Mouse (Mus musculus): ENCODE measurements around the gene Pex1. TPM values are rescaled to one million over a fixed set of nuclear protein-coding genes. Genes with fewer than 3 reads are reported as not detected.
"Not testable (repeated sequence)": the region's sequence is repeated elsewhere in the genome, so short reads cannot be mapped to it uniquely, and the experiment has no call there.

The Pex1 gene
- total and polyA plus RNA-seq, 3 experiments, result 6.3 to 19.4 TPM; not detected in 1

DNA sequence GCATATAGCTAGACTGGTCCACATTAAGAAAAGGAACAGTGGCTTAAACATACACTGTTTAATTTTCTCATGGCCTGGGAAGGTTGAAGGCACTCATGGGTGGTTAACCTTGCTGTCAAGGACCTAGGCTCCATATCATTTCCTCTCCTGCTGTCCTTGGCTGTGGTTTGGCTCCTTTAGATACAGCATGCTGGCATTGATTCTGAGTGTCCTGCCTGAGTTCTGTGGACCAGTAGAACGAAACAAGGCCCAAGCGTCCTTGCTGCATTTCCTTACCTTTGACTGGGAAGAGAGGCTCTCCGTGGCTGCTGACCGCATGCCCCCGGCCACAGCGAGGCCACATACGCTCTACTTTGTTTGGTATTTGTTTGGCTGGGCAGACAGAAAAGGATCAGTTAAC, 13.4 kb downstream of the Pex1 start:
- no peaks in the 10 kb centered on the region for H3K9me3 ChIP-seq (replicated peaks; ENCODE audit: insufficient read depth, low read length)
- H3K4me1 ChIP-seq (ENCODE audit: control insufficient read depth in 1 of 2, insufficient read depth in 2 of 2, low read length in 2 of 2), result no peaks in the 10 kb centered on the region
- peaks cover 0 to 1% of the 10 kb centered on the region in 2 experiments; a peak in 1 of 4 replicates for H3K36me3 ChIP-seq (ENCODE audit: control insufficient read depth in 1 of 2, insufficient read depth in 2 of 2, low read length in 2 of 2)
- H3K4me3 ChIP-seq (ENCODE audit: control insufficient read depth in 1 of 2, insufficient read depth in 1 of 2, low read depth in 2 of 2, low read length in 2 of 2), result no peak overlapping the region
- H3K9ac ChIP-seq (ENCODE audit: control insufficient read depth, low read depth, low read length, poor library complexity, severe bottlenecking), result no peak overlapping the region
- TF ChIP-seq TBP (IDR thresholded peaks at IDR 0.05; ENCODE audit: low read depth, low read length), result no peak
- TF ChIP-seq ZMIZ1 (IDR thresholded peaks at IDR 0.05; ENCODE audit: low read depth, low read length), result no peak
- no peak for TF ChIP-seq POLR2AphosphoS5 (IDR thresholded peaks at IDR 0.05; ENCODE audit: borderline replicate concordance, low read depth, low read length)
- TF ChIP-seq CTCF (IDR thresholded peaks at IDR 0.05 in 2 of 3, conservative IDR thresholded peaks at IDR 0.05 in 1 of 3; ENCODE audit: control insufficient read depth in 1 of 3, insufficient read depth in 1 of 3, low read depth in 2 of 3, low read length in 3 of 3, poor library complexity in 1 of 3, severe bottlenecking in 1 of 3), result no peak
- no peaks in the 10 kb centered on the region for H3K79me2 ChIP-seq (ENCODE audit: control insufficient read depth, insufficient read depth, low read length, poor library complexity)
- no peaks in the 10 kb centered on the region for H3K27me3 ChIP-seq (ENCODE audit: control insufficient read depth in 1 of 2, insufficient read depth in 2 of 2, low read length in 2 of 2)
- no peak overlapping the region for H3K27ac ChIP-seq (ENCODE audit: control insufficient read depth, low read depth, low read length)
- DNase-seq (ENCODE audit: low read depth, low spot score), result no peak

DNA sequence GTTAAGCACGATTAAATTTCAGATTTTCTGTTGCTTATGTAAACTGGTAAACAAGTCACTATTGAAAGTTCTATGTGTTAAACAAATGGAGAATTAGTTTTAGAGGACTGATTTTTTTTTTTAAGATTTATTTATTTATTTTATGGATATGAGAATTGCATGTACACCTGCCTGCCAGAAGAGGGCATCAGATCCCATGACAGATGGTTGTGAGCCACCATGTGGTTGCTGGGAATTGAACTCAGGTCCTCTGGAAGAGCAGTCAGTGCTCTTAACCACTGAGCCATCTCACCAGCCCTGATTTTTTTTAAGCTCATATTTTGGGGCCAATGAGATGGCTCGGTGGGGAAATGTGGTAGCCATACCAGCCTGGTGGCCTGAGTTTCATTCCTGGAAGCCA, 16.0 kb downstream of the Pex1 start:
- H3K79me2 ChIP-seq (ENCODE audit: control insufficient read depth, insufficient read depth, low read length, poor library complexity); H3K27ac ChIP-seq (ENCODE audit: control insufficient read depth, low read depth, low read length); DNase-seq (ENCODE audit: low read depth, low spot score); H3K4me1 ChIP-seq (ENCODE audit: control insufficient read depth in 1 of 2, insufficient read depth in 2 of 2, low read length in 2 of 2); H3K9ac ChIP-seq (ENCODE audit: control insufficient read depth, low read depth, low read length, poor library complexity, severe bottlenecking); H3K27me3 ChIP-seq (ENCODE audit: control insufficient read depth in 1 of 2, insufficient read depth in 2 of 2, low read length in 2 of 2); H3K4me3 ChIP-seq (ENCODE audit: control insufficient read depth in 1 of 2, insufficient read depth in 1 of 2, low read depth in 2 of 2, low read length in 2 of 2); H3K36me3 ChIP-seq (ENCODE audit: control insufficient read depth in 1 of 2, insufficient read depth in 2 of 2, low read length in 2 of 2); H3K9me3 ChIP-seq (replicated peaks; ENCODE audit: insufficient read depth, low read length): not testable (repeated sequence)
- TF ChIP-seq MYC (IDR thresholded peaks at IDR 0.05; ENCODE audit: low read depth, low read length), result 0 out of 2 replicates have a peak, but pooled peaks have one; percentile 25
- TF ChIP-seq CTCF (IDR thresholded peaks at IDR 0.05 in 2 of 3, conservative IDR thresholded peaks at IDR 0.05 in 1 of 3; ENCODE audit: control insufficient read depth in 1 of 3, insufficient read depth in 1 of 3, low read depth in 2 of 3, low read length in 3 of 3, poor library complexity in 1 of 3, severe bottlenecking in 1 of 3), result peak in 1 of 3 experiments; percentile 19; a peak in 2 of 6 replicates

DNA sequence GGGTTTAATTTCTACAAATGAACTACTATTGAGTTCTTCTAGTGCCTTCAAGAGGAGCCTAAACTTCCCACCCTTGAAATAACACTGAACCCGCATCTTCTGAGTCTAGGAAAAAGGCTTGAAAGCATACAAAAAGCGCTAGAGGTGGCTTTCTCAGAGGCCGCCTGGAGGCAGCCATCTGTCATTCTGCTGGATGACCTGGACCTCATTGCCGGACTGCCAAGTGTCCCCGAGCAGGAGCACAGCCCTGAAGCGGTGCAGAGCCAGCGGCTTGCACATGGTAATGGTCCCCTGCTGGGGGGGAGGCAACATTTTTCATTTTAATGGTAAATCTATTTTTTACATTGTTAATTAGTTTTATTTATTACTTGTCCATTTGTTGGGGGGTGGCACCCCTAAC, 24.6 kb downstream of the Pex1 start:
- Histone ChIP-seq H3K9ac (ENCODE audit: control insufficient read depth, low read depth, low read length, poor library complexity, severe bottlenecking) (no peak overlapping the region), H3K27me3 (ENCODE audit: control insufficient read depth in 1 of 2, insufficient read depth in 2 of 2, low read length in 2 of 2) (no peaks in the 10 kb centered on the region), H3K79me2 (ENCODE audit: control insufficient read depth, insufficient read depth, low read length, poor library complexity) (peaks cover 1% of the 10 kb centered on the region; the same call in 1 of the 2 replicates), H3K4me1 (ENCODE audit: control insufficient read depth in 1 of 2, insufficient read depth in 2 of 2, low read length in 2 of 2) (no peaks in the 10 kb centered on the region), H3K9me3 (replicated peaks; ENCODE audit: insufficient read depth, low read length) (no peaks in the 10 kb centered on the region), H3K36me3 (ENCODE audit: control insufficient read depth in 1 of 2, insufficient read depth in 2 of 2, low read length in 2 of 2) (peaks cover 0 to 9% of the 10 kb centered on the region in 2 experiments; a peak in 2 of 4 replicates), H3K27ac (ENCODE audit: control insufficient read depth, low read depth, low read length) (no peak overlapping the region), H3K4me3 (ENCODE audit: control insufficient read depth in 1 of 2, insufficient read depth in 1 of 2, low read depth in 2 of 2, low read length in 2 of 2) (no peak overlapping the region)
- DNase-seq (ENCODE audit: low read depth, low spot score), result no peak
- no peak for TF ChIP-seq ZKSCAN1 (IDR thresholded peaks at IDR 0.05; ENCODE audit: low read depth, low read length)
- TF ChIP-seq ETS1 (IDR thresholded peaks at IDR 0.05; ENCODE audit: low read depth, low read length), result no peak
- TF ChIP-seq MAX (IDR thresholded peaks at IDR 0.05; ENCODE audit: low read length), result no peak
- TF ChIP-seq MEF2A (IDR thresholded peaks at IDR 0.05; ENCODE audit: extremely low read depth, insufficient replicate concordance, low read depth, low read length, poor library complexity, severe bottlenecking), result no peak
- no peak for TF ChIP-seq ZMIZ1 (IDR thresholded peaks at IDR 0.05; ENCODE audit: low read depth, low read length)
- TF ChIP-seq RCOR1 (IDR thresholded peaks at IDR 0.05; ENCODE audit: low read depth, low read length), result no peak
- no peak for TF ChIP-seq MAZ (IDR thresholded peaks at IDR 0.05; ENCODE audit: low read depth, low read length)
- TF ChIP-seq MAFK (IDR thresholded peaks at IDR 0.05; ENCODE audit: borderline replicate concordance, low read depth, low read length), result no peak
- TF ChIP-seq UBTF (IDR thresholded peaks at IDR 0.05; ENCODE audit: borderline replicate concordance, insufficient read depth, low read depth, low read length), result no peak
- no peak for TF ChIP-seq POLR2AphosphoS2 (IDR thresholded peaks at IDR 0.05; ENCODE audit: low read length)
- TF ChIP-seq USF2 (IDR thresholded peaks at IDR 0.05; ENCODE audit: borderline replicate concordance in 1 of 2, insufficient read depth in 1 of 2, low read depth in 1 of 2, low read length in 2 of 2), result no peak
- no peak for TF ChIP-seq TAL1 (IDR thresholded peaks at IDR 0.05; ENCODE audit: low read length)
- TF ChIP-seq HCFC1 (IDR thresholded peaks at IDR 0.05; ENCODE audit: low read depth, low read length), result no peak
- no peak for TF ChIP-seq E2F4 (IDR thresholded peaks at IDR 0.05; ENCODE audit: borderline replicate concordance, low read depth, low read length)
- no peak for TF ChIP-seq BHLHE40 (IDR thresholded peaks at IDR 0.05; ENCODE audit: borderline replicate concordance, low read depth, low read length)
- no peak for TF ChIP-seq NELFE (IDR thresholded peaks at IDR 0.05; ENCODE audit: low read depth, low read length)
- no peak for TF ChIP-seq POLR2AphosphoS5 (IDR thresholded peaks at IDR 0.05; ENCODE audit: borderline replicate concordance, low read depth, low read length)
- TF ChIP-seq SMC3 (IDR thresholded peaks at IDR 0.05; ENCODE audit: low read depth, low read length), result no peak
- TF ChIP-seq RAD21 (IDR thresholded peaks at IDR 0.05; ENCODE audit: low read depth, low read length), result no peak

All from MEL (cell line).